Mouse (Mus musculus) heart, postnatal 10 days (tissue): ENCODE measurements at regions not wholly inside any gene's neighbourhood (a gene's known extent, or its start where the extent isn't known, plus 50 kb on each side); places are given as distances from the start of the nearest gene placed in this dataset.
A peak's percentile ranks its signal among the peaks of the same experiment; 100 is the strongest.

Source experiments
- DNase-seq, 2 experiments: peaks; one replicate each; pipeline ENCODE4 v3.0.0; 2021
- intact Hi-C: fragments of 180-260 bp; cut with DNase I; formaldehyde crosslinking; loops from one replicate; pipeline ENCODE4 v1.15.1; 2025

DNA sequence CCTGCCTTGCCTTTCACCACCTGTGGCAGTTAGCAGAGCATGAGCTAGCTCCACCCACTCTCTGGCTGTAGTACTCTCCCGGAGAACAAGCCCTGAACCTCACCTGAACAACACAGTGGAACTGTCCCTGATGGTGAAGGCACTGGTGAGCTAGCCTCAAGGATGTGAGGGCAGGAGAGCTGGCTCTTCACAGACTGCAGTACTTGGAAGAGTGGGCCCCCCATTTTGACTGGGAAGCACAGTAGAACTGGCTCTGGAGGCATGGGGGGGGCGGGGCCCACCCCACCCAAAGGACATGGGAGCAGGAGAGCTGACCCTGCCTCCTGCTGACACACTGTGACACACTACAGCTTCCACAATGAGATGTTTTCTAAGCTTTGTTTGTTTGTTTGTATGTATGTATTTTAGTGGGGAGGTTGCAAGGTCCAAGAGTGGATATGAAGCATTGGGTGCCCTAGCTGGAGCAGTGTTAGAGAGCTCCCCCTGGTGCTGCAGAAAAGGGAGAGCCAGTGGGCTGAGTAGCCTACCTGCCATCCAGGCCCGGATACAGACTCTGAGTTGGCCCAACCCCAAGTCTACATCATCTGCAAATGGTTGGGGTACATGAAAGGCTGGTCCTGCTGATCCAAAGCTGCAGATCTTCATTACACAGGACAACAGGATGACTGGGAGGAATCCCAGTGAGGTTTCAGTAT is 86.4 kb upstream of the Galnt15 start:
- intact Hi-C loops = loop anchor here (1.0 to 5.0 kb wide), 2 partner anchors 148 to 285 kb away; no protein-coding TSS in a partner anchor
- DNase-seq = peak; percentile 60 to 61

DNA sequence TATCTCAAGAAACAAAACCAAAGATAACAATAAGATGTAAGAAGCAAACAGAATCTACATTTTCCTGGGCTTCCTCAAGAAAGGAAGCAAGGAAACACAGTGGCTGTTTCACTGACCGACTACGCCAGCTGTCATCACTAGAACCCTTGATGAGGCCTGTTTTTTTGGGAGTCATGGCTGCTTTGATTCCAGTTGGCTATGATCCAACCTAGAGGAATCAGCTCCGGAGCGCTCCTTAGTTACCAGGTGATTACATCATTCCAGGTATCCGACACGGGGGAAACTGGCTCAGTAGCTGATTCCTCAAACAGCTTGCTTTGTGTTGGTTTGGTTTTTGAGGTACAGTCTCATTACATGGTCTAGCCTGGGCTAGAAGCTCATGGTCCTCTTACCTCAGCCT is 84.1 kb upstream of the Galnt15 start:
- DNase-seq = no peak
- intact Hi-C loops = loop anchor here (5.0 kb wide), 1 partner anchor 287 kb away; no protein-coding TSS in a partner anchor

DNA sequence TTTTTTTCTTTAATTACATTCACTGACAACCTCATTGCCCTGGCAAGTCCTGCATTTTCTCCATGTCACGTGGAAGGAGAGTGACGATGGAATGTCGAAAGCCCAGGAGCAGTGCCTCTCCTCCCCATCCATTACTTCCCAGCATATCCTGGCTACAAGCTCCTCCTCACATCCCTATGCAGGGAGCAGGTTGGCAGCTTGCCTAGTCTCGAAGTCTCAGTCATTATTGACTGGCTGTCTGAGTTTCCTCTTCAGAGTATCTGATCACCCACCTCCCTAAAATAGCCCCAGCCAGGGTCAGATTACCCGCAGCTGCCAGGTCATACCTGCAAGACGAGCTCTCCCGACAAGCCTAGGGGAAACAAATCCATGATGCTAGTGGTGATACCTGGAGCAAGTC is 83.7 kb upstream of the Galnt15 start:
- intact Hi-C loops = no loop called here
- DNase-seq = peak; percentile 60 to 70

DNA sequence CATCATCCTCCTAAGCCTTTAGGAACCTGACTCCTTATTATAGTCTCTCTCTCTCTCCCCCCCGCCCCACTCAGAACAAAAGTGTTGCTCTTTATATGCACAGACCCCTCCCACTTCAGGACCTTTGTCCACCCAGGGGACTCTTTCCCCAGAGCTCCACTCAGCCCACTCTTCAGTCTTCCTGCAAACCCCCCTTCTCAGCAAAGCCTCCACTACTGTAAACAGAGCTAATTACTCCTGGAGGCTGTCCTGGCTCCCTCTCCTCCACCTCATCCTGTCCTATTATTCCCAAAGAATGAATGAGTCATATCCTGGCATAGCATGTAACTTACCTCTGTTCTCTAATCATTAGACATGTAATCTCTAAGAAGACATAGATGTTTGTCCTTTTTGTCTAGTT is 82.8 kb upstream of the Galnt15 start:
- intact Hi-C loops = no loop called here
- DNase-seq = peak in 1 of 2 experiments; percentile 45

DNA sequence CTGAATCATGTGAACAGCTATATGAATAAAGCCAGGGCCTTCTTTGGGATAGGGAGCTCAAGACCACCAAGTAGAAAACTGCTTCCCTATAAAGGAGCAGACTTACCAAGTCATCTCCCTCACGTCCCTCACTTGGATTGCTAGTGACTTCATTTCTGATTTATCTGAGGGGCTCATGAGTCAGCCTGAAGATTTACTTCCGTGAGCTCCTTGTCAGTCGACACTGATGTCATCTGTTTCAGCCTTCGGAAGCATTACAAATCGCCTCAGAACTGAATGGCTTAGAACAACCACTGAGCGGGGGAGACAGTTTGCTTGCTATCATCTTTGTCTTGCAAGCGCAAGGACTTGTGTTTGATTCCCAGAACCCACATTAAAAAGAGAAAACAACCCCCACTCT is 81.5 kb upstream of the Galnt15 start:
- DNase-seq = no peak
- intact Hi-C loops = no loop called here

DNA sequence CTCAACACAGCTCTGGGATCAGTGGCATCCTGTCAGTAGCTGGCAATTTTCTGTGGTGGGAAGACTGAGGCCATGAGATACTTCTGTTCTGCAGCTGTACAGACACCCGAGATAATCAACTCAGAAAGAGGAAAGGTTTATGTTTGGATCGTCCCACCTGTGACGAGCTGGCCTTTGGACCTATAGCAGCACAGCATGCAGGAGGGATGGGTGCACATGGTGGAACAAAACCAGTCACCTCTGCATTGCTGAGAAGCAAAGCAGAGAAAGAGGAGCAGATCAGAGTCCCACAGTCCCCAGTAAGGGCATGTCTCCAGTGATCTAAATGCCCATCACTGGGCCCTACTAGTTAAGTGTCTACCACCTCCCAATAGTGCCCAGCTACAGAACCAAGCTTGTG is 76.9 kb upstream of the Galnt15 start:
- no peak for DNase-seq
- intact Hi-C loops = no loop called here

DNA sequence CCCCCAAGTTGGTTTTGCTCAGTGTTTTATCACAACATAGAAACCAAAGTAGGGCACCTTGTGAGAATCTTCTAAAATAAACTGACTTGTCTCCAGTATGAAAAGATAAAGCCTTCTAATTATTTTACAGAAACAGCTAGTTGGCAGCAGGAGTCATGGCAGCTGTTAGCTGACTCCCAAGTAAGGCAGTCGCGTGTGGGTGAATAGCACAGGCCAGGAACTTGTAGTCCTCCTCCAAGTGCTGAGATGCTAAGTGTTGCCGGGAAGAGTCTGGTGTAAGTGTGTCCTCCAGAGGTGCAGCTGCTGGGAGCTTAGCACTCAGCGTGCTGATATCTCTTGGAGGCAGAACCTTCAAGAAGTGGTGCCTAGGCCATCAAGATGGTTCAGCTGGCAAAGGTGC is 75.0 kb upstream of the Galnt15 start:
- intact Hi-C loops = no loop called here

DNA sequence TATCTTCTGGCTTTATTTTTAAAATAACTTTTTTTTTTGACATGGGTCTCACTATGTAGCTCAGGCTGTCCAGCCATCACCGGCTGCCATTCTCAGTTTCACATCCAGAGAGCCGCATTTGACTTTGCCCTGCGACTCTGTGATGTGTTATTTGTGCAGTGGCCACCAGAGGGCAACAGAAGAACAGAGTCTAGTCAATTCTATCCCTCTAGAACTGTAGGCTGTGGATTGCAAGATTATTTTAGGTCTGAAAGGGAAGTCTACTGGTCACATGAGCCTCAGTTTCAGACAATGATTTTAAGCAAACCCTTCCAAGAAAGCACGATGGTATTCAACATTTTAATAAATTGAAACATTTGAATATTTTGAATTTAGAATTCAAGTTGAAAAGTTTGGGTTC is 73.8 kb upstream of the Galnt15 start:
- intact Hi-C loops = loop anchor here (1.0 kb wide), 2 partner anchors 77 to 122 kb away; no protein-coding TSS in a partner anchor

More for the DNA sequence above, 75.0 kb upstream of the Galnt15 start:
- DNase-seq = no peak

DNA sequence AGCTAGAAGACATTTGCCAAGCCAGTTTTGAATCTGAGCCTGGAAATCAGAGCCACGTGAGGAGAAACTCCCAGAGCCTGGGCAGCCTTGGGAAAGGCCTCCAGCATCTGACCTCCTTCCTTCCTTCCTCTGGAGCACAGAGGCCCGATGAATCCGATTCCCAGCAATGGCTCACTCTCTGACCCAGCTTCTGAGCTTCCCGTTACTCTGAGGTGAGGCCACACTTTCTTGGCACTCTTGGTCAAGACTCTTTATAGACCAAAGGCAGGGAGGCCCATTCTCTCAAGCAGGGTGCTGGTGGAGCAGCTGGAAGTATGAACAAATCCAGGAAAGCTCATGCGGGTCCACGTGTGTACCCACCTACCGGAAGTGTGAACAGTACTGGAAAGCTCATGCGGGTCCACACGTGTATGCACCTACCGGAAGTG is 71.6 kb upstream of the Galnt15 start:
- intact Hi-C loops = no loop called here
- DNase-seq = peak in 1 of 2 experiments; percentile 38

More for the DNA sequence above, 73.8 kb upstream of the Galnt15 start:
- DNase-seq = peak; percentile 90 to 93

DNA sequence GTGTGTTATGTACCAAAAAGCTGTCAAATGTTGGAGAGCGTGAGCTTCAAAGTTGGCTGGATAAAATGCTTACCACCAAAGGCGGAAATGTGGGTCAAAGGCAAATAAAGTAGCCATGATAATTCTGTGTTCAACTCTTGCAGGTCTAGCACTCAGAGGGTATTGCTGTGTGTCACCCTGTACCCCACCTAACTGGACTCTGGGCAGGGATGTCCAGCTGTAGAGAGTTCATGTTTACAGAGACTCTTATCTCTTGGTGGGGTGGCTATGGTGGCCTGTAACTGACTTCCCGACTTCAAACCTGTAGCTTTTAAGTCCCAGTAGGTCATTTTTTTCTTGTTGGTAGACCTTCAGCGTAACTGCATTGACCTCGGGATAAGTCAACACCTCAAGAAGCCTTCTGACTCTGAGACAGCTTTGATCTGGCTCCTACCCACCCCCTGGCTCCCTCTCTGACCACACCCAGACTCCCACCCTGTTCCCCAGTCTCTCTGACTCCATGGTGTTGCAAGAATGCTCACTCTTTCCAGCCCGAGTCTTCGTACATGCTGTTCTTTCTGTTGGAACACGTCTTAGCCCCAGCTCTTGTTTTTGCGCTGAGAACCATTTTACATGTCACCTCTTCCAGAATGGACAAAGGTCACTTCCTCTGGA is 68.5 kb upstream of the Galnt15 start:
- intact Hi-C loops = no loop called here
- peak in 1 of 2 experiments; percentile 32 for DNase-seq

DNA sequence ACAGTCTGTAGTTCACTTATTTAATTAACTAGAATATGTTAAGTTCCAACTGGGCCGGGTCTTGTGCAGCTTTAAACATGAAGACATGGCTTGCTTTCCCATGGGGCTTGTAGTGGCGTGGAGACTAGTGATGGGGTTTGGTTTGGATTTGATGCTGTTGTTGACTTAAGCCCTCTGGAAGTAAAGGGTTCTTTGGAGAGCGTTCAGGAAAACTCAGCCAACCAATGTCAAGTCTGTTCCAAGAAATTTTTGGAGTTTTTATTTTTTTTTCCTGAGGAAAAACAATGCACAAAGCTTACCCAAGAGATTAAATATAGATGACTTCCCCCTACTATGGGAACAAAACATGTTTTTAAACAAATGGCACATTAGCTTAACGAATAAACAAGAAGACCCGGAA is 67.3 kb upstream of the Galnt15 start:
- intact Hi-C loops = no loop called here
- peak; percentile 70 to 74 for DNase-seq

DNA sequence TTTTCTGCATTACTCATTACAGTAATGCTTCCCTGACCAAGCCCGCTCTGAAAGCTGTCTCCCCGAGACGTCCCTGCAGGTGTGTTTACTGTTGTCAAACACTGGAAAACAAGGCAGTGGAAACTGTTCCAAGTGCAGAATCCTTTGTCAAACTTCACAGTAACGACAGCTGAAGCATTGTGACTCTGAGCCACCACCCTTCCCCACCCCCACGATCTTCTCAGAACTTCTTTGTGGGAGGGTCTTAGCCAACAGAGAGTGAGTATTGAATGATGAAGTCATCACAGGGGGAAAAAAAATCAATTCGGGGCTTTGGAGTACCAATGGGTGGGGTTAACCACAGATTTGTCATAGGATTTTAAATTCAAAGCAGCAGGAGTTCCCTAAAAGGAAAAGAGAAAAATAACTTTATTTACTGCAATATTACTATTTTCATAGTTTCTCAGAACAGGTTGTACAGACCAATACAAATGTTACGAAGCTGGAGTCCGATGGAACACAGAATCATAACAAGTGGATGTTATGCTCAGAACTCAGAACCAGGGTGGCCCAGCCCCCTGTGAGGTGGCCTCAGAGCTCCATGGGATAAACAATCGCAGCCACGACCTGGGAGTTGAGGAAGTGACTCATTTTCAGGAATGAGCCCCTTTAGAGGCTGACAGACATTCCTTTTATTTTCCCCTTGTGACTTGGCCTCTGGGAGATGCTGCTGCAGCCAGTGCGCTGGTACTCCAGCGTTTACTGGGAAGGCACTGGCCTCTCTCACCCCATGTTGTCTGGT is 65.5 kb upstream of the Galnt15 start:
- peak; percentile 46 to 47 for DNase-seq
- intact Hi-C loops = loop anchor here (2.0 kb wide), 1 partner anchor 31 kb away; no protein-coding TSS in a partner anchor

DNA sequence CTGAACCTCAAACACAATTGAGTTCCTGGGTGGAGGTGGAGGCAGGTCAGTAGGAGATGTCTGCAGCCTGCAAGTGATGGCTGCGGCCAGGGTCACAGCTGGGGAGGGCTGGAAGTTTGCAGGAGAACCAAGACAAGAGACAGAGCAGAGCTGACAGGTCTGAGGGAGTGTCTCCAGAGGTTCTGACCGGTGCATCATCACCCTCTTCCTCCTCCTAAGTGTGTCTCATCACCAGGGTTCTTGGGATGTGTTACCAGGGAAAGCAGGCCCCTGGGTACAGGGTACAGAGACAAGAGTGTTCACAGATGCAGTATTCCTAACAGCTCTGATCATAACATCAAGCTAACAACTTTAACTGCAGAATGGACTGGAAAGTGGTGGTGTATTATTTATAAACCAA is 64.7 kb upstream of the Galnt15 start:
- no peak for DNase-seq
- intact Hi-C loops = no loop called here

DNA sequence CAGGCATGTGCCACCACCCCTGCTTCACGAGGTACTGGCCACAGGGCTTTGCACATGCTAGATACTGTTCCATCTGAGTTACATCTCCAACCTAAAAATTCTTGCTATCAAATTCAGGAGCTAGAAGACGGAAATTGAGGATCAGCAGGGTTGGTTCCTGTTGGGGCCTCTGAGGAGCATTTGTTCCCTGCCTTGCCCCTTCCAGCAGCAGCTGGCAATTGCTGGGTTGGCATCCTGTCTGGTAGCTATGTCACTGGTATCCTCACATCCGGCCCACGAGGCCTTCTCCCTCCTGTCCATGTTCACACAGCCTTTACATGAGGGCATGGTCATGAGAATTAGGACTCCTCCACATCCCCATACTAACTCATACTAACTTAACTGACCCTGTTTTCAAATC is 64.0 kb upstream of the Galnt15 start:
- no peak for DNase-seq
- intact Hi-C loops = no loop called here

DNA sequence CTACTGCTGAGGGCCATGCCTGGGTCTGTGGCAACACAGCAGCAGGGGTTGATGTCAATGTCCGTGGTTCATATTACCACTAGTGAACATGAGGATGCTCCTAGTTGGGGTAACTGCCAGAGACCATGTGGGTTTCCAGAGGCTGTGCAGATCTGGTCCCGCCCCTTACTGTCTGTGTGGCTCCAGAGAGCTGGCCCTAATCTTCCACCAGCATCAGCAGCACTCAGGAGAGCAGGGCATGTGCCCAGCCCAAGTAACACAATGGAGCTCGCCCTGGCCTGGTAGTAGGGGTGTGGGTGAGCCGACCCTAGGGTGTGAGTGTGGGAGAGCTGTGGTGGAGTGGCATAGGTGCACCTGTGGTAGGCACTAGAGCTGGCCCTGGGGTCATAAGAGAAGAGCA is 59.3 kb upstream of the Galnt15 start:
- intact Hi-C loops = no loop called here

DNA sequence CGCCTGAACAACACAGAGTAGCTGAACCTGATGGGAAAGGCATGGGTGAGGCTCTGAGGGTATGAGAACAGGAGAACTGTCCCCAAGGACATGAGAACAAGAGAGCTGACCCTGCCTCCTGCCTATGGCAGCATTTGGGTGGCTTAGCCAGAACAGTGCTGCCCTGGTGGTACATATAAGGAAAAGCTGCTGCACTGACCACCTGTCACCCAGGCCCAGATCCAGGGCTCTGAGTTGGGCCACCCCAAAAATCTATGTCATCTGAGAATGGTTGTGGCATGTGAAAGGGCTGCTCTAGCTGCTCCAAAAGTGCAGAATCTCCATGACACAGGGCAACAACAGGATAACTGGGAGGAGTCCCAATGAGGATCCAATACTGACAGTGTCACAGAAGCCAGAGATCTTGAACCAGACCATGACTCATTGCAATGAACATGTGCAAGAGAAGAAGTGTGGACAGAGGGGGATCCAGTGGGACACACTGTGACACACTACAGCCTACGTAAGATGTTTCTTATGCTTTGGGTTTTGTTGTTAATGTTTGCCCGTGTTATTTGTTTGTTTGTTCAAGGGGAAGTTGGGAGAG is 58.5 kb upstream of the Galnt15 start:
- no peak for DNase-seq
- intact Hi-C loops = no loop called here

More for the DNA sequence above, 59.3 kb upstream of the Galnt15 start:
- no peak for DNase-seq

DNA sequence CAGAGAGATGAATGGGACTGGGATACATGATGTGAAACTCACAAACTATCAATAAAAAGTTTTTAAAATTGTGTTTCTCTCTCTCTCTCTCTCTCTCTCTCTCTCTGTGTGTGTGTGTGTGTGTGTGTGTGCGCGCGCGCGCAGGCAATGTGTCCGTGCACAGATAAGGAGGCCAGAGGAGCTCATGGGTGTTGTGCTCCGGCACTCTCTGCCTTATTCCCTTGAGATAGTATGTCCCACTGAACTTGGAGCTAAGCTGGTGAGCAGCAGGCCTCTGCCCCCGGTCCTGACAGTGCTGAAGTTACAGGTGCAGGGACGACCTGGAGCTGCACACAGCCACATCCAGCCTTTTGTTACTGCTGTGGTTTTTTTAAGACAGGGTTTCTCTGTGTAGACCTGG is 57.9 kb upstream of the Galnt15 start:
- intact Hi-C loops = no loop called here
- no peak for DNase-seq

DNA sequence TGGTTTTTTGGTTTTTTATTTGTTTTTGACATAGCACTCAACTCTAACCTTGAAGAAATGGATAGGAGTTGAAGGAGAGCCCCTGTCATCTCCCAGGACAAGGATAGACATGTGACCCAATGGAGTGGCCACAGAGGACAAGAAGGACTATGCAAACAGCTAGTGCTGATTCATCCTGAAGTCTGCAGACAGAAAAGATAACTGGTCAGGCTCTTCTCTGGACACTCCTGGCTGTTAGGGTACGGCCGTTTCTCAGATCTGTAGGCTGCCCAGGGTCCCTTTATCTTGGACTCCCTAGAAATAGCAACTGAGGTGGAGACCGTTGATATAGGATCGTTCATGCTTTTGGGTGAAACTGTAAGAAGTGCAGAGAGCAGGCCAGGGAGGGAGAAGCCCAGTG is 55.1 kb upstream of the Galnt15 start:
- intact Hi-C loops = no loop called here
- DNase-seq = no peak

DNA sequence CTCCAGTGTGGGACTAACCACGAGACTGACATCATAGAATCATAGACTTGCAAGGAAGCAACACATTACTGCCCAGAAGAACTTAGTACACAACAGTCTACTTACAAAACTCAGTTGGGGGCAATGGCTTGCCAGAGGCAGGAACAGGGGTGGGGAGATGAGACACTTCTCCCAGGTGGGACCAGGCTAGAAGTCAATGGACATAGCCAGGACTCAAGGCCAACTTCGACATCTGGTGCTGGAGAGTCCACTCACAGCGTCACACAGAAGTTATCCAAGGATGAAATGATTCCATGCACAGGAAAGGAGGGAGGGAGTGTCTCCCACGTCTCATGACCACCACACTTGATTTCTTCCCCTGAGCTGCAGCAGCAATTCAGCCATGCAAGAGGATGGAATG is 50.6 kb upstream of the Galnt15 start:
- DNase-seq = no peak
- intact Hi-C loops = no loop called here

DNA sequence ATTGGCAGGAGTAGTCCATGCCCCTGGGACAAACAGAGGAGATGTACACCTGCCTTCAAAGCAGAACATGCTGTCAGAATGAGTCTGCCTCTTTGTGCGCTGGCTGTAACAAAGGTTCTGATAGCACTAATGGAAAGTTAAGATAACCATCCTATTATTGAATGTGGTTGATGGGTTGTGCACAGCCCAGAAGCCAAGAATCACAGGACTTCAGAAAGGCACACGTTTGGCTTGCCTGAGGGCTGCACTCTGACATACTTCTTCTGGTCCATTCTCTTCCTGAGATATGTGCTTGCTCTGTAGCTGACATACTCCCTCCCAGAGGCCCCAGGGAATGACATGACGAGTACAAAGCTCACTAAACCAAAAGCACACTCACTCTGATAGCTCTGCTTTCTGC is 50.1 kb upstream of the Galnt15 start:
- intact Hi-C loops = no loop called here
- DNase-seq = no peak
